Mouse (Mus musculus) cerebellum, adult 2 months (tissue): ENCODE results near the gene Fbn1. TPM values are rescaled to one million over a fixed set of nuclear protein-coding genes. Genes with fewer than 3 reads are reported as not detected.

ENCODE experiments used
- DNase-seq, 2 experiments: peaks; one replicate each; pipeline ENCODE4 v3.0.0; 2021
- H3K27ac ChIP-seq: fragments of 200-500 bp; 2 replicates; pipeline ENCODE4 v1.5.1; 2012; ENCODE audit warnings: low read length, control low read depth, inconsistent platforms; ENCODE audit not compliant: insufficient read depth
- H3K27me3 ChIP-seq: fragments of 200-500 bp; 2 replicates; pipeline ENCODE4 v1.6.1; 2012; ENCODE audit warnings: inconsistent platforms, mild to moderate bottlenecking, low read length, moderate library complexity; ENCODE audit not compliant: control insufficient read depth, insufficient read depth
- H3K4me1 ChIP-seq: fragments of 200-500 bp; 2 replicates; pipeline ENCODE4 v1.6.1; 2011; ENCODE audit warnings: low read length; ENCODE audit not compliant: control insufficient read depth, insufficient read depth
- H3K4me3 ChIP-seq: fragments of 200-500 bp; replicated peaks from 2 replicates; pipeline ENCODE3; 2011; ENCODE audit warnings: mild to moderate bottlenecking, low read depth, low read length, control low read depth; ENCODE audit not compliant: insufficient read depth
- CTCF ChIP-seq: fragments of 200-500 bp; IDR thresholded peaks from 2 replicates; pipeline ENCODE4 v1.5.1; 2011; ENCODE audit warnings: low read depth, mild to moderate bottlenecking, control low read depth, low read length, moderate library complexity, borderline replicate concordance; ENCODE audit not compliant: insufficient read depth
- POLR2A ChIP-seq: fragments of 200-500 bp; IDR thresholded peaks from 2 replicates; pipeline ENCODE4 v1.6.1; 2011; ENCODE audit warnings: low read length, control low read depth, borderline replicate concordance; ENCODE audit not compliant: insufficient read depth
- WGBS: fragments of 180-500 bp; shearing (Covaris S2); methylation state at CpG from one replicate; pipeline ENCODE4 v1.1.7; 2018; 5-methylcytosine and 5-hydroxymethylcytosine counted together
- polyA plus RNA-seq: library from polyadenylated mRNA; depleted of rRNA; stranded (reverse); fragments of >200 nt; gene quantifications from 2 replicates; pipeline ENCODE4 v1.2.3, GENCODE M21; 2012

The Fbn1 gene
- polyA plus RNA-seq, 1 experiment = 1.2 TPM

GRCm38 (mm10) chr2:125418546-125418945 is 89.2 kb downstream of the Fbn1 start:
- no peak for DNase-seq
- peaks cover 7% of the 10 kb centered on the region for H3K4me1 ChIP-seq
- TF ChIP-seq POLR2A = no peak
- no peak for TF ChIP-seq CTCF
- WGBS = 94% methylated on average over 4 of the region's 4 CpGs
- no peaks in the 10 kb centered on the region for H3K27me3 ChIP-seq
- no peak overlapping the region for H3K27ac ChIP-seq
- no peak overlapping the region for H3K4me3 ChIP-seq

DNA sequence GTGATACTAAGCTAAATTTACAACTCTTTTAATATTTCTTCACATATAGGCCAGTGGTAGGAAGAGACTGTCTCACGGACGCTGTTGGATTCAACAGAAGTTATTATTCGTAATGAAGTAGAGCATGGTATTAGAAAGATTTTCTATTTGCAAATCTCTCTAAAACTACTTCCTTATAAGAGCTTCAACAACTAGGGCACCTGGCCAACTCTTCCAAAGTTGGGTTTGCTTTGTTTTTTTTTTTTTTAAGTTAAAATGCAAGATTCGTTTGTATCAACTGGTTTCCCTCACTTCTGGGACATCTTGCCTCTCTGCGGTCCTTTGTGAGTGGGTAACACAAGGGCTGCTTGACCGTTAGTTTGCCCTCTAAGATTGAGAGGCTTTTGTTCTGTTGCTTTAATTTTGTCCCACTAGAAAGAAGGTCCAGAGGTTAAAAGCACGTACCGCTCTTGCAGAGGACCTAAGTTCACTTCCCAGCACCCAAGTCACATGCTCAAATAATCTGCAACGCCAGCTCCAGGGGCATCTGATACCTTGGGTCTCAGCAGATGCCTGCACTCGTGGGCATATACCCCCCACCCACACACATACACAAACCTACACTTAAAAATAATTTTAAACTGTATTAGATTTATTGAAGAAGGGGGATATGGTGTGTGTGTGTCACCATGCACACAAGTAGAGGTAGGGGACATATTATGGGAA is 91.1 kb downstream of the Fbn1 start:
- 86% methylated on average over 10 of the region's 10 CpGs for WGBS
- no peak overlapping the region for H3K27ac ChIP-seq
- no peak for DNase-seq
- H3K4me3 ChIP-seq = no peak overlapping the region
- no peaks in the 10 kb centered on the region for H3K27me3 ChIP-seq
- H3K4me1 ChIP-seq = peaks cover 7% of the 10 kb centered on the region
- TF ChIP-seq POLR2A (no peak), CTCF (no peak)

DNA sequence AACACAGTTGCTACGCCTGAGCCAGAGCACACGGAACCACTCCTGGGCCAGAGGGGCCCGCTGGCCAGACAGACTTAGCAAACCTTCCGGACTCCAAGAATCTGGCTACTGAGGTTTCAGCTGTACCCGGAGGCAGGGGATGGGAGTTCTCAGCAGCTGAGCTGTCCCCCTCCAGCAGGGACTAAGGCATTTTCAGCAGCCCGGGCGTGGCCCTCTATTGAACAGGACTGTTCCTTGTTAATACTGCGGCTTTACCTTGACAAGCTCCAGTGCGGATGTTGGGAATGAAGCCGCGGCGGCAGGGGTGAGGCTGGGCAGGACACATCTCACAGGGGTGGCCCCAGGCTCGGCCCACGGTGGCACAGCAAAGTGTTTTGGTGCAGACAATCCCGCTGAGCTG is 95.4 kb downstream of the Fbn1 start:
- TF ChIP-seq CTCF = no peak
- no peak for TF ChIP-seq POLR2A
- no peak for DNase-seq
- 94% methylated on average over 15 of the region's 15 CpGs for WGBS

DNA sequence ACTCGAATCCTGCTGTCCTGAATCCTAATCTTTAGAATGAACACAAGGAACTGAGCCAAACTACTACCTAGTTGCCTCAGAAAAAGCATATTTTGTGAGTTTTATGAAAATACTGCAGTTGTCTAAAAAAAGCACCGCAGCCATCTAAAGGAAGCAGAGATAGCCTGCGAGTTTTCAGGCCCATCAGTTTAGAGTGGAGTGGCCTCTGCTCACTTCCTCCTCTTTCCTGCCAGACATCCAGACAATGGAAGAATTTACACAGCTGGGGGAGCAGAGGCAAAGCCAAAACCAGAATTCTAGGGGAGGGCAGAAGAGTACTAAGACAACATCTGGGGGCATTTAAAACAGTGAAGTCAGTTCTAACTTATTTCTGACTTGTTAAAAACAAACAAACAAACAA is 96.0 kb downstream of the Fbn1 start:
- Histone ChIP-seq H3K4me3 (no peak overlapping the region), H3K27me3 (no peaks in the 10 kb centered on the region), H3K27ac (no peak overlapping the region), H3K4me1 (no peaks in the 10 kb centered on the region)
- DNase-seq = no peak
- TF ChIP-seq CTCF (no peak), POLR2A (no peak)
- 93% methylated on average over 3 of the region's 3 CpGs for WGBS

More for the DNA sequence above, 95.4 kb downstream of the Fbn1 start:
- Histone ChIP-seq H3K4me3 (no peak overlapping the region), H3K27ac (no peak overlapping the region), H3K27me3 (no peaks in the 10 kb centered on the region), H3K4me1 (no peaks in the 10 kb centered on the region)

DNA sequence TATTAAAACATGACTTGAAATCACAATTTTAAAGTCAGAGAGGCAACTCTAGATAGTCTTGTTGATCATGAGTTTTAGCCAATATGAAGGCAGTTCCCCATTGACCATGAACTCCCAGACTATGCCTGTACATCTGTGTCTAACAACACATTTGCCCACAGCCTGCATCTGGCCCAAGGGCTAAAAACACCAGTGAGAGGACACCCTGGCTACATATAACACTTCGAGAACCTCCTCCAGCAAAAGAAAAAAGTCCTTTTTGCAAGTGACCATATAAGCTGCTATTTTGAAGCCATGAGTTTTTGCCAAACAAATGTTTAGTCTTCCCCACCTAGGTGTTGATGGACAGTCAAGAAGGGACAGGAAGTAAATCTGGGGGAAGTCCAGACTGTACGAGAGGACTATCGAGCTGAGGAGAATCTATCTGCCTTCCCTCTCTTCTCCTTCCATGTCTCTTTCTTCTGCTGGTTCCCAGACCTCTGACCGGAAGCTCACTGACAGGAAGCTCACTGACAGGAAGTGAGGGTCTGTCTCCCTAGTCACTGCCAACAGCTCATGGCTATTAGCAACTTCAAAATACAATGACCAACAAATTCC is 103.2 kb downstream of the Fbn1 start:
- H3K4me3 ChIP-seq = no peak overlapping the region
- no peaks in the 10 kb centered on the region for H3K4me1 ChIP-seq
- no peak for TF ChIP-seq CTCF
- TF ChIP-seq POLR2A = no peak
- no peak for DNase-seq
- WGBS = 89% methylated on average over 4 of the region's 4 CpGs
- H3K27ac ChIP-seq = no peak overlapping the region
- no peaks in the 10 kb centered on the region for H3K27me3 ChIP-seq

- H3K4me3 ChIP-seq = no peak overlapping the region
- no peaks in the 10 kb centered on the region for H3K27me3 ChIP-seq
- no peak for TF ChIP-seq CTCF
- no peak for TF ChIP-seq POLR2A
- H3K27ac ChIP-seq = no peak overlapping the region
- 95% methylated on average over 1 of the region's 1 CpGs for WGBS
- no peak for DNase-seq
- no peaks in the 10 kb centered on the region for H3K4me1 ChIP-seq
Measured at GRCm38 (mm10) chr2:125402276-125402675, 105.5 kb downstream of the Fbn1 start.

GRCm38 (mm10) chr2:125400121-125400520 is 107.7 kb downstream of the Fbn1 start:
- H3K27ac ChIP-seq = no peak overlapping the region
- WGBS = 68% methylated on average over 3 of the region's 3 CpGs
- no peak for DNase-seq
- H3K27me3 ChIP-seq = no peaks in the 10 kb centered on the region
- H3K4me1 ChIP-seq = no peaks in the 10 kb centered on the region
- TF ChIP-seq CTCF (no peak), POLR2A (no peak)
- no peak overlapping the region for H3K4me3 ChIP-seq

GRCm38 (mm10) chr2:125397796-125398195 is 110.0 kb downstream of the Fbn1 start:
- TF ChIP-seq POLR2A = no peak
- TF ChIP-seq CTCF = no peak
- H3K27ac ChIP-seq = no peak overlapping the region
- H3K4me3 ChIP-seq = no peak overlapping the region
- no peak for DNase-seq
- H3K27me3 ChIP-seq = no peaks in the 10 kb centered on the region
- no peaks in the 10 kb centered on the region for H3K4me1 ChIP-seq
- WGBS = 50% methylated on average over 7 of the region's 7 CpGs
